Mouse (Mus musculus): ENCODE measurements around the gene Ptgdr2. TPM values are rescaled to one million over a fixed set of nuclear protein-coding genes. Genes with fewer than 3 reads are reported as not detected.

Ptgdr2 gene
- total RNA-seq, 2 experiments from 2014 or later = 0.22 to 0.26 TPM

DNA sequence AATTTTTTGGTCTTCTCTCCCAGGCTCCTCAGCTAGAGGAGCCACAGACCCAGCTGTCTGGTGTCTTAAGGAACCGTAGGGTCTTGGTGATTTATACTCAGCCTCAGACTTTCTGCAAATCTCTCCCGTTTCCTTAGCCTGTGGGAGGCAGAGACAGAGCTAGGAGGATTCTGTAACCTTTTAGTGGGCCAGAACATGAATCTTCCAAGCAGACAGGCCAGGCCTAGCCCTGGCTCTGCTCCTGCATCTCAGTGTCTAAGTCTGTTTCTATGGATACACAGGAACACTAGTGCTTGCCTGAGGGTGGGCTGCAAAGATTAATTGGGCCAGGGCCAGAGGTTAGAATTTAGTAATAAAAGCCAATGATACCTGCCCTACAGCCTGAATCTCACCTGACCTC is 36.2 kb downstream of the Ptgdr2 start:
- DNase-seq (ENCODE audit: extremely low spot score in 1 of 2, low spot score in 1 of 2) = no peak

- DNase-seq (ENCODE audit: extremely low spot score in 1 of 2, low spot score in 1 of 2) = no peak
These were observed 37.4 kb downstream of the Ptgdr2 start, which contains the start of gene Ms4a10 for GRCm38 (mm10) chr19:10974238-10974865. Gene Ms4a10 (minus strand): TSS chr19:10974670.

GRCm38 (mm10) chr19:10975187-10975586 is 38.2 kb downstream of the Ptgdr2 start:
- no peak for DNase-seq (ENCODE audit: extremely low spot score in 1 of 2, low spot score in 1 of 2)

- peak in 1 of 2 experiments; percentile 11 for DNase-seq (ENCODE audit: extremely low spot score in 1 of 2, low spot score in 1 of 2)
These were observed 39.4 kb downstream of the Ptgdr2 start for GRCm38 (mm10) chr19:10976318-10976717.

- peak; percentile 52 to 79 for DNase-seq (ENCODE audit: extremely low spot score in 1 of 2, low spot score in 1 of 2)
These were observed 42.5 kb downstream of the Ptgdr2 start for GRCm38 (mm10) chr19:10979184-10980168.

GRCm38 (mm10) chr19:10980210-10980609 is 43.2 kb downstream of the Ptgdr2 start:
- no peak for DNase-seq (ENCODE audit: extremely low spot score in 1 of 2, low spot score in 1 of 2)

DNA sequence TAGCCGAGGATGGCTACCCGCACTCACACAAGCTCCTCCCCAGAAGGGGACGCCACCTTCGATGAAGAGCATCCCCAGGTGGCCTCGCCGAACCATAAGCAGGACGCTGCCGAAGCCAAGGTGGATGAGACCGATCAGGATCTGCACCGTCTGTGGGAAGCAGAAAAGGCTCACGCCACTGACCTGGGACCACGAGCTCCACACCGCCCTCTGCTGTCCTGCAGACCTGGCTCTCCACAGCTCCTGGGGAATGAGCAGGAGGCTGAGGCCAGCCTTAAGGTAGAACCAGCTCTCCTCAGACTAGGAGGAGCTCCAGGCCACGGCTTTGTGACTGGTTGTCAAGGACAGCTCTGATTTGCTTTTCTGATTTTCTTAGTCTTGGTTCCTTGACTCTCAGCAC is 46.2 kb downstream of the Ptgdr2 start:
- DNase-seq (ENCODE audit: extremely low spot score in 1 of 2, low spot score in 1 of 2) = peak in 1 of 2 experiments; percentile 31

DNA sequence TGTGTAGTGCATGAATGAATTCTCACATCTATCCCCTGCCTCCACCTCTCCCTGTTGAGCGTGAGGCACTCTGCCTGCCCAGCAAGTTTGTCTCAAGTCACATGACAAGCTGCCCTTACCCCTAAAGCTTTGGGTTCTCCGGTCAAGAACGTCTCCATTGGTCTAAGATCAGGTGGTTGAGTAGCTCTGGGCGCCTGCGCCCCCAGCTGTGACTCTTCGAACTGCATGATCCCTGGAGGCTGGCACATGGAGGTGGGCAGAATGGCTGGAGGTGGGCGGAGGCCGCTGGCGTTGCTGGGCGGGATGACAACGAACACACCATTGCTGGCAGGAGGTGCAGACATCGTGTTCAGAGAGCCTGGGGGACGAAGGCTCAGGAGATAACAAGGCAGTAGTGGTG is 47.6 kb downstream of the Ptgdr2 start:
- DNase-seq (ENCODE audit: extremely low spot score in 1 of 2, low spot score in 1 of 2) = no peak

GRCm38 (mm10) chr19:10985889-10986288 is 48.9 kb downstream of the Ptgdr2 start:
- DNase-seq (ENCODE audit: extremely low spot score in 1 of 2, low spot score in 1 of 2) = no peak

- DNase-seq (ENCODE audit: extremely low spot score in 1 of 2, low spot score in 1 of 2) = no peak
These were observed 51.6 kb downstream of the Ptgdr2 start for GRCm38 (mm10) chr19:10988563-10988962.

DNA sequence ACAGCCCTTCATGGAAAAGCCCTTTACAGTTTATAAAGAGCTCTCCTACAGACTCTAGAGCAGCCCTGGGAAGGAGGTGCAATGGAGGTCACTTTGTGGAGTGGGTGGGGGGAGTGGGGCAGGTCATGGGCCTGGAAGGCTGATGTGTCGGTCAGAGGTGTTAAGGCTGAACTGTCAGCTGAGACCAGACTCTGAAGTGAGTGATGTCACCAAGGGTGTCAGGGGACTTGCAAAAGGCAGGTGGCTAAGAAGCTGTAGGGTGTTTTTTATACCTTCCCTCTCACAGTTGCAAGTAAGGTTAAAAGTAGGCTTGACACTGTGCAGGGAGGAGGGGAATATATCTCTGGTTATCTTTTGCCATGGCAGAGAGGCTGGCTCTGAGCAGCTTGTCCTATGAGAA is 53.8 kb downstream of the Ptgdr2 start:
- no peak for DNase-seq (ENCODE audit: extremely low spot score in 1 of 2, low spot score in 1 of 2)

GRCm38 (mm10) chr19:10991911-10992310 is 55.0 kb downstream of the Ptgdr2 start:
- no peak for DNase-seq (ENCODE audit: extremely low spot score in 1 of 2, low spot score in 1 of 2)

Other genes with a start within 250 kb of the Ptgdr2 start
- gene Vps37c, start 248.4 kb upstream of the Ptgdr2 start, total RNA-seq (2021) = 10 to 100 TPM; 24.8 to 28.0 TPM
- gene Cd5, start 198.2 kb upstream of the Ptgdr2 start, total RNA-seq (2021) = under 1 TPM in 1 of 2 experiments, not detected in 1; 0.16 TPM
- under 1 TPM; 0.25 to 0.49 TPM for gene Cd6, start 107.1 kb upstream of the Ptgdr2 start, total RNA-seq (2021)
- gene Slc15a3, start 97.4 kb upstream of the Ptgdr2 start, total RNA-seq (2021) = 1 to 10 TPM; 1.1 to 1.9 TPM
- 100 to 1,000 TPM; 198 to 220 TPM for gene Tmem132a, start 67.2 kb upstream of the Ptgdr2 start, total RNA-seq (2021)
- gene Tmem109, start 55.2 kb upstream of the Ptgdr2 start, total RNA-seq (2021) = 10 to 100 TPM; 47.6 to 59.2 TPM
- 100 to 1,000 TPM; 189 to 212 TPM for gene Prpf19, start 41.9 kb upstream of the Ptgdr2 start, total RNA-seq (2021)
- not detected for gene Zp1, start 16.5 kb upstream of the Ptgdr2 start, total RNA-seq (2021)
- 1 to 10 TPM; 7.8 to 9.4 TPM for gene Ccdc86, start 12.1 kb downstream of the Ptgdr2 start, total RNA-seq (2021)
- gene Ms4a10, start 37.5 kb downstream of the Ptgdr2 start, total RNA-seq (2021) = not detected
- not detected for gene Ms4a15, start 56.1 kb downstream of the Ptgdr2 start, total RNA-seq (2021)
- not detected for gene Ms4a18, start 80.9 kb downstream of the Ptgdr2 start, total RNA-seq (2021)
- not detected for gene Ms4a8a, start 143.9 kb downstream of the Ptgdr2 start, total RNA-seq (2021)
- not detected for gene 1700017D01Rik, start 193.7 kb downstream of the Ptgdr2 start, total RNA-seq (2021)
- not detected for gene 1700025F22Rik, start 228.2 kb downstream of the Ptgdr2 start, total RNA-seq (2021)

Data from layer of hippocampus, postnatal 25 days (tissue).